Mouse (Mus musculus) lung, adult 2 months (tissue): ENCODE measurements around the gene Hexdc.

Experiments used
- CTCF ChIP-seq: fragments of 200-500 bp; IDR thresholded peaks from 2 replicates; pipeline ENCODE4 v1.5.1; 2011; ENCODE audit warnings: mild to moderate bottlenecking, low read length, control low read depth; ENCODE audit not compliant: insufficient read depth
- POLR2A ChIP-seq: fragments of 200-500 bp; IDR thresholded peaks from 2 replicates; pipeline ENCODE4 v1.6.1; 2011; ENCODE audit warnings: low read depth, mild to moderate bottlenecking, control low read depth, low read length, borderline replicate concordance; ENCODE audit errors: extremely low read depth

DNA sequence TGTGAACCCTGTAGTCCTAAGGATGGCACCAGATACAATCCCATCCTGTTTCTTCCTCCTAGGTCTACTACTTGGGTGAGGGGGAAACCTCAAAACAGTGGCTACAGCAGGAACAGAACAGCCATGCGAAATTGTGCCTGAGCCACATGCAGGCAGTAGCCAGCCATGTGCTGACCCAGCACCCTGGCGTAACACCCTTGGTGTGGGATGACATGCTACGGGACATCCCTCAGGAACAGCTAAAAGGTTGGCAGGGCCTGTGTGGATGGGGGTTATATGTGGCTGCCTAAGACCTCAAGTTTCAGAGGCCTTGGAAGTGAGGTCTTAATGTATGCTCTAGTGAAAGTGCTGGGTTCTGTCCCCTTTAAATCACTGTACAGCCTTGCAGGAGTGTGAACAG is 12.6 kb downstream of the Hexdc start:
- TF ChIP-seq CTCF (no peak), POLR2A (no peak)
